Comparison of ENCODE assay signal across 12 mouse cellular contexts in genomic region chr3:152569242-152569605, GRCm38 (mm10).
A peak's percentile ranks its signal among the peaks of the same experiment; 100 is the strongest.
DNase-seq lines count a peak whose midpoint lies in the region; ATAC-seq lines count a peak whose summit lies in the region.
"Had no signal": no experiment of that assay in that cellular context is flagged by ENCODE, and none has a peak within 500 bp of the region (broad histone marks: within the 10 kb centered on the region; RNA-seq: fewer than 3 reads in every experiment).

No protein-coding gene starts in this region.

- no peak overlapping the region for H3K9ac ChIP-seq in intestine, embryonic 16.5 days (ENCODE audit: low read depth, low read length)
- H3K9ac ChIP-seq in limb, embryonic 13.5 days = no peak overlapping the region
- H3K9ac ChIP-seq in midbrain, embryonic 15.5 days = no peak overlapping the region

- peak overlapping the region; percentile 14 for H3K27ac ChIP-seq in intestine, embryonic 16.5 days (ENCODE audit: low read length)
- peak overlapping the region; percentile 22; the same call in 1 of the 2 replicates for H3K27ac ChIP-seq in limb, embryonic 13.5 days
- H3K27ac ChIP-seq in midbrain, embryonic 15.5 days = no peak overlapping the region
- H3K27ac ChIP-seq: heart, adult 2 months had no signal

- H3K36me3 ChIP-seq in megakaryocyte, embryonic 14.5 days (replicated peaks; ENCODE audit: low read length) = no peaks in the 10 kb centered on the region
- no peaks in the 10 kb centered on the region for H3K36me3 ChIP-seq in intestine, embryonic 16.5 days (ENCODE audit: control insufficient read depth, insufficient read depth, low read length)
- H3K36me3 ChIP-seq in limb, embryonic 13.5 days = no peaks in the 10 kb centered on the region
- H3K36me3 ChIP-seq in midbrain, embryonic 15.5 days (replicated peaks) = no peaks in the 10 kb centered on the region

- H3K4me3 ChIP-seq in megakaryocyte, embryonic 14.5 days (replicated peaks) = peak overlapping the region; percentile 70
- H3K4me3 ChIP-seq in intestine, embryonic 16.5 days (ENCODE audit: low read length) = no peak overlapping the region
- H3K4me3 ChIP-seq in limb, embryonic 13.5 days = no peak overlapping the region
- H3K4me3 ChIP-seq in midbrain, embryonic 15.5 days = no peak overlapping the region
- H3K4me3 ChIP-seq: heart, adult 2 months had no signal

- WGBS in intestine, embryonic 16.5 days = 26% methylated on average over 6 of the region's 6 CpGs
- 63% methylated on average over 6 of the region's 6 CpGs for WGBS in limb, embryonic 13.5 days
- 85% methylated on average over 6 of the region's 6 CpGs for WGBS in midbrain, embryonic 15.5 days

- H3K9me3 ChIP-seq in megakaryocyte, embryonic 14.5 days = no peaks in the 10 kb centered on the region
- H3K9me3 ChIP-seq in intestine, embryonic 16.5 days (ENCODE audit: control insufficient read depth, low read length) = no peaks in the 10 kb centered on the region
- no peaks in the 10 kb centered on the region for H3K9me3 ChIP-seq in limb, embryonic 13.5 days
- no peaks in the 10 kb centered on the region for H3K9me3 ChIP-seq in midbrain, embryonic 15.5 days

- H3K4me2 ChIP-seq in intestine, embryonic 16.5 days (ENCODE audit: low read depth, low read length) = no peak overlapping the region
- H3K4me2 ChIP-seq in limb, embryonic 13.5 days (replicated peaks) = no peak overlapping the region
- H3K4me2 ChIP-seq in midbrain, embryonic 15.5 days = no peak overlapping the region

- peaks cover 37% of the 10 kb centered on the region for H3K4me1 ChIP-seq in megakaryocyte, embryonic 14.5 days
- H3K4me1 ChIP-seq in intestine, embryonic 16.5 days (ENCODE audit: control insufficient read depth, insufficient read depth, low read length) = peaks cover 9% of the 10 kb centered on the region; the same call in 1 of the 2 replicates
- H3K4me1 ChIP-seq in limb, embryonic 13.5 days = peaks cover 9% of the 10 kb centered on the region
- no peaks in the 10 kb centered on the region for H3K4me1 ChIP-seq in midbrain, embryonic 15.5 days

- DNase-seq in ovary, adult 18-20 months (ENCODE audit: low spot score) = no peak
- no peak for DNase-seq in ovary, postnatal 36 days (ENCODE audit: low spot score)
- no peak for DNase-seq in MN1 (ENCODE audit: low spot score)
- DNase-seq: cerebellum, adult 9-10 months; heart, adult 2 months; left cerebral cortex, postnatal 4 days; lung, postnatal 4 days had no signal

- no peak; the same call in 1 of the 2 replicates for ATAC-seq in megakaryocyte, adult 5-6 weeks (ENCODE audit: poor library complexity, severe bottlenecking)
- ATAC-seq in intestine, embryonic 16.5 days = no peak
- no peak for ATAC-seq in limb, embryonic 13.5 days (ENCODE audit: low FRiP score, low read depth)
- ATAC-seq in midbrain, embryonic 15.5 days (replicated peaks) = no peak

- no peaks in the 10 kb centered on the region for H3K27me3 ChIP-seq in megakaryocyte, embryonic 14.5 days (replicated peaks)
- H3K27me3 ChIP-seq in intestine, embryonic 16.5 days (replicated peaks; ENCODE audit: control insufficient read depth, insufficient read depth, low read length) = no peaks in the 10 kb centered on the region
- no peaks in the 10 kb centered on the region for H3K27me3 ChIP-seq in limb, embryonic 13.5 days
- H3K27me3 ChIP-seq in midbrain, embryonic 15.5 days (replicated peaks) = no peaks in the 10 kb centered on the region
